Comparison of ENCODE assay signal across 20 mouse cellular contexts in genomic region chr6:129213497-129213896, GRCm38 (mm10). TPM values are rescaled to one million over a fixed set of nuclear protein-coding genes. Genes with fewer than 3 reads are reported as not detected.
A peak's percentile ranks its signal among the peaks of the same experiment; 100 is the strongest.
DNase-seq lines count a peak whose midpoint lies in the region; ATAC-seq and TF ChIP-seq lines count a peak whose summit lies in the region.
"Had no signal": no experiment of that assay in that cellular context is flagged by ENCODE, and none has a peak within 500 bp of the region (broad histone marks: within the 10 kb centered on the region; RNA-seq: fewer than 3 reads in every experiment).

No protein-coding gene starts in this region.

- H3K9me3 ChIP-seq in kidney, embryonic 15.5 days (replicated peaks), result no peaks in the 10 kb centered on the region
- H3K9me3 ChIP-seq in lung, embryonic 15.5 days, result no peaks in the 10 kb centered on the region
- H3K9me3 ChIP-seq in intestine, postnatal 0 days (ENCODE audit: control insufficient read depth), result no peaks in the 10 kb centered on the region
- no peaks in the 10 kb centered on the region for H3K9me3 ChIP-seq in stomach, postnatal 0 days (ENCODE audit: control insufficient read depth, low read length)
- H3K9me3 ChIP-seq: embryonic facial prominence, embryonic 13.5 days; forebrain, embryonic 15.5 days; hindbrain, embryonic 10.5 days; limb, embryonic 12.5 days; midbrain, embryonic 10.5 days had no signal

- H3K9ac ChIP-seq in kidney, embryonic 15.5 days, result no peak overlapping the region
- H3K9ac ChIP-seq in lung, embryonic 15.5 days, result no peak overlapping the region
- H3K9ac ChIP-seq in intestine, postnatal 0 days (ENCODE audit: low read depth, low read length), result no peak overlapping the region
- H3K9ac ChIP-seq in stomach, postnatal 0 days (ENCODE audit: low read length), result no peak overlapping the region
- H3K9ac ChIP-seq: embryonic facial prominence, embryonic 13.5 days; forebrain, embryonic 15.5 days; limb, embryonic 12.5 days had no signal

- peak overlapping the region; percentile 76 for H3K27ac ChIP-seq in kidney, embryonic 15.5 days
- H3K27ac ChIP-seq in lung, embryonic 15.5 days, result peak overlapping the region; percentile 19; the same call in 1 of the 2 replicates
- peak overlapping the region; percentile 68; the same call in 1 of the 2 replicates for H3K27ac ChIP-seq in intestine, postnatal 0 days (ENCODE audit: low read depth, low read length)
- H3K27ac ChIP-seq in stomach, postnatal 0 days (replicated peaks), result no peak overlapping the region
- no peak overlapping the region for H3K27ac ChIP-seq in cerebellum, adult 2 months (ENCODE audit: insufficient read depth, low read length)
- H3K27ac ChIP-seq: embryonic facial prominence, embryonic 13.5 days; forebrain, embryonic 15.5 days; hindbrain, embryonic 10.5 days; hindbrain, postnatal 0 days; limb, embryonic 12.5 days; midbrain, embryonic 10.5 days had no signal

- H3K27me3 ChIP-seq in kidney, embryonic 15.5 days, result no peaks in the 10 kb centered on the region
- no peaks in the 10 kb centered on the region for H3K27me3 ChIP-seq in lung, embryonic 15.5 days
- no peaks in the 10 kb centered on the region for H3K27me3 ChIP-seq in intestine, postnatal 0 days (replicated peaks; ENCODE audit: control insufficient read depth, insufficient read depth, low read length)
- no peaks in the 10 kb centered on the region for H3K27me3 ChIP-seq in stomach, postnatal 0 days (ENCODE audit: control insufficient read depth, insufficient read depth, low read length)
- H3K27me3 ChIP-seq in cerebellum, adult 2 months (ENCODE audit: control insufficient read depth, insufficient read depth, low read length), result no peaks in the 10 kb centered on the region
- H3K27me3 ChIP-seq: embryonic facial prominence, embryonic 13.5 days; forebrain, embryonic 15.5 days; limb, embryonic 12.5 days had no signal

- H3K4me1 ChIP-seq in kidney, embryonic 15.5 days, result peaks cover 29% of the 10 kb centered on the region
- peaks cover 17% of the 10 kb centered on the region; the same call in 1 of the 2 replicates for H3K4me1 ChIP-seq in lung, embryonic 15.5 days
- H3K4me1 ChIP-seq in intestine, postnatal 0 days (replicated peaks; ENCODE audit: control insufficient read depth, insufficient read depth, low read length), result 0 out of 2 replicates have a peak, but pooled peaks cover 4% of the 10 kb centered on the region
- H3K4me1 ChIP-seq in stomach, postnatal 0 days (replicated peaks; ENCODE audit: control insufficient read depth, insufficient read depth), result no peaks in the 10 kb centered on the region
- no peaks in the 10 kb centered on the region for H3K4me1 ChIP-seq in cerebellum, adult 2 months (ENCODE audit: control insufficient read depth, insufficient read depth, low read length)
- H3K4me1 ChIP-seq: embryonic facial prominence, embryonic 13.5 days; forebrain, embryonic 15.5 days; hindbrain, embryonic 10.5 days; limb, embryonic 12.5 days; midbrain, embryonic 10.5 days had no signal

- no peak overlapping the region for H3K4me2 ChIP-seq in kidney, embryonic 15.5 days
- H3K4me2 ChIP-seq in lung, embryonic 15.5 days, result no peak overlapping the region
- H3K4me2 ChIP-seq in intestine, postnatal 0 days (replicated peaks; ENCODE audit: low read depth), result no peak overlapping the region
- no peak overlapping the region for H3K4me2 ChIP-seq in stomach, postnatal 0 days (replicated peaks; ENCODE audit: low read depth)
- H3K4me2 ChIP-seq: embryonic facial prominence, embryonic 13.5 days; forebrain, embryonic 15.5 days; limb, embryonic 12.5 days had no signal

- 46% methylated on average over 1 of the region's 1 CpGs for WGBS in kidney, embryonic 15.5 days
- WGBS in lung, embryonic 15.5 days, result 53% methylated on average over 1 of the region's 1 CpGs
- 21% methylated on average over 1 of the region's 1 CpGs for WGBS in intestine, postnatal 0 days
- 36% methylated on average over 1 of the region's 1 CpGs for WGBS in stomach, postnatal 0 days
- 68% methylated on average over 1 of the region's 1 CpGs for WGBS in cerebellum, adult 2 months

- no peak for TF ChIP-seq CTCF in intestine, postnatal 0 days (IDR thresholded peaks at IDR 0.05; ENCODE audit: low read depth)
- TF ChIP-seq CTCF in stomach, postnatal 0 days (IDR thresholded peaks at IDR 0.05; ENCODE audit: low read depth), result no peak
- no peak for TF ChIP-seq CTCF in cerebellum, adult 2 months (IDR thresholded peaks at IDR 0.05; ENCODE audit: borderline replicate concordance, insufficient read depth, low read depth, low read length)

- TF ChIP-seq EP300 in stomach, postnatal 0 days (optimal IDR thresholded peaks at IDR 0.05), result no peak

- no peak overlapping the region for H3K4me3 ChIP-seq in kidney, embryonic 15.5 days (replicated peaks)
- H3K4me3 ChIP-seq in lung, embryonic 15.5 days, result no peak overlapping the region
- no peak overlapping the region for H3K4me3 ChIP-seq in intestine, postnatal 0 days (ENCODE audit: low read depth, low read length)
- H3K4me3 ChIP-seq in stomach, postnatal 0 days (ENCODE audit: low read depth, low read length), result no peak overlapping the region
- H3K4me3 ChIP-seq in cerebellum, adult 2 months (replicated peaks; ENCODE audit: insufficient read depth, low read depth, low read length), result no peak overlapping the region
- H3K4me3 ChIP-seq: embryonic facial prominence, embryonic 13.5 days; forebrain, embryonic 15.5 days; hindbrain, embryonic 10.5 days; limb, embryonic 12.5 days; midbrain, embryonic 10.5 days had no signal

- no peaks in the 10 kb centered on the region for H3K36me3 ChIP-seq in kidney, embryonic 15.5 days
- H3K36me3 ChIP-seq in lung, embryonic 15.5 days, result no peaks in the 10 kb centered on the region
- no peaks in the 10 kb centered on the region for H3K36me3 ChIP-seq in intestine, postnatal 0 days (ENCODE audit: control insufficient read depth, insufficient read depth)
- H3K36me3 ChIP-seq in stomach, postnatal 0 days (ENCODE audit: control insufficient read depth, insufficient read depth, low read length), result no peaks in the 10 kb centered on the region
- H3K36me3 ChIP-seq: embryonic facial prominence, embryonic 13.5 days; forebrain, embryonic 15.5 days; hindbrain, embryonic 10.5 days; limb, embryonic 12.5 days; midbrain, embryonic 10.5 days had no signal

- DNase-seq in kidney, adult 18-20 months, result no peak
- DNase-seq in lung, postnatal 4 days, result no peak
- no peak for DNase-seq in stomach, postnatal 0 days (ENCODE audit: low spot score)
- DNase-seq in cerebellum, adult 2 months, result no peak
- DNase-seq: adrenal gland, adult 8-10 months; cerebellum, adult 9-11 months; gastrocnemius, postnatal 36 days; right cerebral cortex, postnatal 14 days; spleen, adult 18-20 months; thymus, adult 2 months had no signal

- peak; percentile 76 for ATAC-seq in kidney, embryonic 15.5 days (replicated peaks; ENCODE audit: low FRiP score)
- ATAC-seq in lung, embryonic 15.5 days (ENCODE audit: borderline replicate concordance, extremely low read depth, low FRiP score, low TSS enrichment), result no peak
- ATAC-seq in intestine, postnatal 0 days, result peak; percentile 55
- peak; percentile 33 for ATAC-seq in stomach, postnatal 0 days (ENCODE audit: low FRiP score, low TSS enrichment)
- ATAC-seq: forebrain, embryonic 15.5 days; hindbrain, postnatal 0 days had no signal

- no peak for TF ChIP-seq POLR2A in cerebellum, adult 2 months (IDR thresholded peaks at IDR 0.05; ENCODE audit: borderline replicate concordance, insufficient read depth, low read length)

RNA-seq across cellular contexts. Expression of gene Clec2d, which starts 33.1 kb away (rescaled TPM):
- polyA plus RNA-seq in kidney, embryonic 15.5 days (2015; fragmentation: Nextera tagmentation; extraction: Ambion mirVana), result 0.51 and 1.1 TPM in 2 replicates
- 1.2 and 1.5 TPM in 2 replicates for polyA plus RNA-seq in lung, embryonic 15.5 days (2015; fragmentation: Nextera tagmentation; extraction: Ambion mirVana)
- 1.1 and 1.4 TPM in 2 replicates for polyA plus RNA-seq in intestine, postnatal 0 days (2015; fragmentation: Nextera tagmentation; extraction: Ambion mirVana)
- 0.42 and 0.87 TPM in 2 replicates for polyA plus RNA-seq in stomach, postnatal 0 days (2015; fragmentation: Nextera tagmentation; extraction: Ambion mirVana)
- 12.2 and 14.9 TPM in 2 replicates for polyA plus RNA-seq in cerebellum, adult 2 months (2012; rRNA removed)
- polyA plus RNA-seq: hindbrain, embryonic 10.5 days; hindbrain, postnatal 0 days; midbrain, embryonic 10.5 days; midbrain, postnatal 0 days had no signal

Comparison
In these comparisons a context has a peak if more than half of its experiments do, and no peak if none do; other contexts are left out.
1. H3K27ac ChIP-seq: peak in kidney, embryonic 15.5 days (single experiment), lung, embryonic 15.5 days (single experiment) and intestine, postnatal 0 days (single experiment); none in stomach, postnatal 0 days (single experiment) and cerebellum, adult 2 months (single experiment).